Mouse (Mus musculus) ES-E14 (cell line): ENCODE data around the gene Il1f9.
A peak's percentile ranks its signal among the peaks of the same experiment; 100 is the strongest.
"Not testable (repeated sequence)": the region's sequence is repeated elsewhere in the genome, so short reads cannot be mapped to it uniquely, and the experiment has no call there.

Source experiments
- CHD2 ChIP-seq: IDR thresholded peaks from 2 replicates; pipeline ENCODE4 v1.6.1; 2014; ENCODE audit warnings: mild to moderate bottlenecking, low read depth, low read length, inconsistent platforms
- HCFC1 ChIP-seq: IDR thresholded peaks from 2 replicates; pipeline ENCODE4 v1.6.1; 2012; ENCODE audit warnings: low read length, inconsistent platforms, borderline replicate concordance; ENCODE audit not compliant: insufficient read depth
- ZC3H11A ChIP-seq: IDR thresholded peaks from 2 replicates; pipeline ENCODE4 v1.6.1; 2012; ENCODE audit warnings: low read depth, mild to moderate bottlenecking, inconsistent platforms, low read length, borderline replicate concordance

DNA sequence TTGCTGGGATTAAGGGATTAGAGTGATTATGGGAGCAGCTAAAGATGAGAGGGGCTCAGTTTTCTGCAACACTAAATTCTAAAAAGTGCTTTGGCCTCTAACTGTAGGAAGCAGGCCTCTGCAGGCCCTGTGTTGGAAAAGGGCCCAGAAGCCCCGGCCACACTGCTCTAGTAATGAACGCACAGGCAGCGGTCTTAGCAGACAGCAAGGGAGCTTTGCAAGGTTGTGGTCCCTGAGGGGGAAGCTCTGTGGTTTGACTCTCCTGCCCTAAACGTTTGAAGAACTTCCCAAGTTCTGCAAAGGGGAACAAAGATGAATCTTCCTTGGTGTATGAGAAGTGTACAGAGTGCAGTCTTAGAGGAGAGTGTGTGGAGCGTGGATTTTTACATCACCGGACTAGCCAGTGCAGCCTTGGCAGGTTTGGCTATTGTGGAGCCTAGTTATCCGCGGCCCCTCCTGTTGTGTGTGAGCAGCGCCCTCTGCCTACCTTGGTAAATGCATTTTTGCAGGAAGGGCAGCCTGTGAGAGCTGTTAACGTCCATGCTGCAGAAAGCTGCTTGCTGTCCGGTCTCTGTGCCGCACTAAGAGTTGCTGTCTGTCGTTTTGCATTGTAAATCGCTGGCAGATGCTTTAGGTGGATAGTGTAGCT, 4.5 kb upstream of the Il1f9 start:
- TF ChIP-seq CHD2, HCFC1: not testable (repeated sequence)
- TF ChIP-seq ZC3H11A: peak; percentile 39; the same call in 1 of the 2 replicates
